Mouse (Mus musculus) gastrocnemius, adult 18-20 months (tissue): ENCODE measurements around the gene Clca3a1. TPM values are rescaled to one million over a fixed set of nuclear protein-coding genes. Genes with fewer than 3 reads are reported as not detected.

Experiments
- DNase-seq: peaks from one replicate; pipeline ENCODE4 v3.0.0; 2021; ENCODE audit warnings: low spot score
- total RNA-seq, 2 experiments: library from RNA; stranded (reverse); gene quantifications; 2 replicates each; pipeline ENCODE4 v1.2.3; 2021

Clca3a1 gene
- total RNA-seq, 2 experiments from 2014 or later = 0.09 to 0.18 TPM

DNA sequence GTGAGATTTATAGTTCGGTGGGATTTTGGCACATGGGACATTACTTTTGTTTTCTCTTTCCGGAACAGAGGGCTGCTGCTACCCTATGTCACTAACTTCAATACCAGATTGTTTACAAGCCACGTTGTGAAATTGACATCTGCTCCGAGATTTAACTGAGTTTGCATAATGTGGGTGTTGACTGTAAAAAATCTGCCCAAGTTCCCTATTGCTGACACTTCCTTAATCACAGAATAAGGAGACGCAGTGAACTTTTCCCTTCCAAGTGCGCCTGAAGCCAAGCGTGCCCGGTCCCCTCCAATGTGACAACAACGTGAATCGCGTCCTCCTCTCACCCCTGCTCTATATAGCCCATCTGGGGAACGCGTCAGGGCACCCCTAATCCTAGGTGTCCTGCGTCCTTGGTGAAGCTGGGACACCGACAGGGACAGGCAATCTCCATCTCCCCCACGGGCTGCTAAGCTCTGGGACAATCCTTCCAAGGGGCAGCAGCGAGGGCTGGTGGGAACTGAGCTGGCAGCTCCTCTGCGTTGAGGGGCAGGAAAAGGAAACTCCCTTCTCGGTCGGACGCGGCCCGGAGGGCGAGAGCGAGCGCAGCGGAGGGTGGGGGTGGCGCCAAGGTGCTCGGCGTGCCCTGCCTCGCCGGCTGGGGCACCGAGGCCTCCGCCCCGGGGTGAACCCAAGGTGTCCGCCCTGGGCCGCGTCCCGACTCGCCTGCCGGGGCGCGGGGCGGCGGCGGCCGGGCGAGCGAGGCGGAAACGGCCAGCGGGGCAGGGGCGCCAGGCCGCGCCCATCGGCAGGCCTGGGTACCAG is 41.5 kb downstream of the Clca3a1 start:
- DNase-seq = peak; percentile 61

GRCm38 (mm10) chr3:144718706-144719087 is 42.1 kb downstream of the Clca3a1 start:
- DNase-seq = peak; percentile 43

DNA sequence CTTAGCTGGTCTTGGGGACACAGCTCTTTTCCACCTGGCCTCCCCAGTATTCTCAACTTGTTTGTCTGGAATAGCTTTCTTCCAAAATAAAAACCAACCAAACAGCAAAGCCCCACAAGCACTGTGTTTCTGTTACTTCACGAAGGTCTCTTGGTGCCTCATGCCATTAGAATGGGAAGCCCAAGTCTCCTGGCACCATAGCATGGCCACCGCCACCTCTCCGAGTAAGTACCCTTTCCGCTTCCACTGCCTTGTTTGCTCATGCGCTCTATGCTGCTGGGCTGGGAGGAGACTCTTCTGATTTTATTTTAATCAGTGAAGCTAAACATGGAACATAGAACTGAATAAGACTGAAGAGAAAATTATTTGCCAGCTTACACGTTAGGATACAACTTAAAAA is 42.9 kb downstream of the Clca3a1 start:
- no peak for DNase-seq

GRCm38 (mm10) chr3:144717121-144717520 is 43.7 kb downstream of the Clca3a1 start:
- DNase-seq = peak; percentile 46

DNA sequence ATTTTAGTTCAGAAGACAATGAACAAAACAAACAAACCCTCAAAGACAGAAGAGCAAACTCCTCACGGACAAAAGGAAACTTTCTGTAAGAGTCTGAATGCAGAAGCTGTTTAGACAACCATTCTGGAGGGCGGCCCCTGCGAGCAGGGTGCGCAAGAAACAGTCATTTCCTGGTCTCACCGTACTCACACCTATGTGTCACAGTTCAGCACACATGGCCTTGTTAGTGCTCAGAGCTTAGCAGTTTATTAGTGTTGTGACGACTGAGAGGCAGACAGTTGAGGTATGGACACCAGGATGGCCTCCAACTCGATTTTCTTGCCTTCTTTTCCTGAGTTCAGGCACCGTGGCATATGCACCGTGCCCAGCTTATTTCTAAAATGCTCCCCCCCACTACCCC is 44.9 kb downstream of the Clca3a1 start:
- DNase-seq = no peak

GRCm38 (mm10) chr3:144715033-144715432 is 45.7 kb downstream of the Clca3a1 start:
- no peak for DNase-seq

DNA sequence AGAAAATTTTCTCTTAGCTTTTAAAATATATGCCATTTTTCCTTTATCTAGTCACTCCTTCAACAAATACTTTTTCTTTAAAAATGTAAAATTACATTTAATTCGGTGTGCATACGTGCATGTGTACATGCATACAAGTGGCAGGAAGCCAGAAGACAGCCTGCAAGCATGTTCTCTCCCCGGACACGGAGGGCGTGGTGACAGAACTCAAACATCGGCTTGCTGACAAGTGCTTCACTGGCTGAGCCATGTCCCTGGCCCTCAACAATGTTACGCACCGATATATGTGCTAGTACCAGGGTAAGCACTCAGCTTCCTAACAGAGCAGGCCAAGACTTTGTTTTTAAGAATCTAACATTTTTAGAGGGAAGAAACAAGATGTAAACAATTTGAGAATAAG is 46.2 kb downstream of the Clca3a1 start:
- no peak for DNase-seq

DNA sequence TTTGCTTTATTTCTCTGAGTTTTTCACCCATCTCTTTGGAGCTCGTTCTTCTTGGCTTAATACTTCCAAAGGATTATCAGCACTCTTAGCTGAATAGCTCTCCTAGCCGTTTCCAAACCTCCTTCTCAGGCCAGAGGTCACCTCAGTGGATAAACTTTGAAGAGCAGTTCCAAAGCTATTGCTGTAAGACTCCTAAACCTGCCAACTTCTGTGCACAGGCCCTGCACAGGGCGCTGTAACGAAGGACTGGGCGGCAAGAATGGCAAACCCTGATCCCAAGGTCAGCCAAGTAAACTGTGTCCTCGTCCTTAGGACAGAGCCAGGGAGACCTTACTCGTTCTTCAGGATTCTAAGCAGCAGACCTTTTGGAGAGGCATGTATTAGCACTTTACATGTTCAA is 46.7 kb downstream of the Clca3a1 start:
- peak; percentile 47 for DNase-seq

- no peak for DNase-seq
Measured at GRCm38 (mm10) chr3:144711607-144712206, 49.1 kb downstream of the Clca3a1 start.

DNA sequence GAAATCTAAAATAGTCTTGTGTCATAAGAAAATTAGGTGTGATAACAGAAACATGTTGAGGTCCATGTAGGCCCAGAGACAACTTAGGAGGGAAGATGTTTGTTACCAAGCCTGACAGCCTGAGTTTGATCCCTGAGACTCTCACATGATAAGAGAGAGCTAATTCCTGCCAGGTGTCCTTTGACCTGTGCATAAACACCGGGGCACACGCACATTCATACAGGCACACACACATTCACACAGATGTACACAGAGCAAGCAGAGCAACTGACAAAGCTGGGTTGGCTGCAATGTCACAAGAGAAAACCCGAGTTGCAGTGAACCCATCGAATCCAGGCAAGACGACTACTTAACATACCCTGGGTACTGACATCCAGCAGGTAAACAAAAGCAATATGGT is 52.2 kb downstream of the Clca3a1 start:
- DNase-seq = no peak

DNA sequence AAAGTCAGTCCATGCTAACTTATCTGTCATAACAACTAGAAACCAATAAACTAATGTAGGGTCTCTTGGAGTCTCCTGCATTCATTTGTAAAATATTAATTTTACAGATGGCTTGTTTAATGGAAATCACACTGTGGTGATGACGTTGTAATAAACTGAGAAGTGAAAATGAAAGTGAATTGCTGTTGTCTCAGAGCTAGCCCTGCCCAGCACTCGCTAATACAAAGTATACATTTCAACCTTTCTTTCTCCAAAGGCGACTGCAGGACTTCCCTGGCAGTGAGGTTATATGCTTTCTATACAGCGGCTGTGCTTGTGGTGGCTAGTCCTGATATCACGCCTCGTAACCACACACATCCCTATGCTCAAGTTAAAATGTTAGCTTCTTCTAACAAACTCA is 56.8 kb downstream of the Clca3a1 start:
- no peak for DNase-seq

GRCm38 (mm10) chr3:144698790-144699433 is 61.9 kb downstream of the Clca3a1 start:
- DNase-seq = no peak

GRCm38 (mm10) chr3:144697942-144698341 is 62.8 kb downstream of the Clca3a1 start:
- DNase-seq = no peak

GRCm38 (mm10) chr3:144697154-144697553 is 63.6 kb downstream of the Clca3a1 start:
- DNase-seq = no peak

DNA sequence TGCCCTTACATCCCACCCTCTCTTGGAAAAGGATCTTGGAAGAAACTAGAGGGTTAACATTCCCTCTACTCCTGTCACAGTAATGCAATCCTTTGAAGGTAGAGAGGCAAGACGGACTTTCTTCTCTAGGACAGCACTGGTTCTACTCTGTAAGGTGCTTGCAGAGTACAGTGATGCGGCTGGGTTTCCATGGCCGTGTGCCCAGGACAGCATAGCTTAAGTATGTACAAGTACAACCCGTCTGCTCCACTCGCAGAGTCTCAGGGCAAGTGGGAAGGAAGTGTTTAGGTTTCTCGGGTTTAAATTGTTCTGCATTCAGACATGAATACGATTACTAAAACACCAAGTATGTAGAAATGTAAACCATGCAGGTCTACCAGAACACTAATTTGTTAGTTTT is 65.8 kb downstream of the Clca3a1 start:
- peak; percentile 48 for DNase-seq

GRCm38 (mm10) chr3:144694040-144694439 is 66.7 kb downstream of the Clca3a1 start:
- DNase-seq = no peak

DNA sequence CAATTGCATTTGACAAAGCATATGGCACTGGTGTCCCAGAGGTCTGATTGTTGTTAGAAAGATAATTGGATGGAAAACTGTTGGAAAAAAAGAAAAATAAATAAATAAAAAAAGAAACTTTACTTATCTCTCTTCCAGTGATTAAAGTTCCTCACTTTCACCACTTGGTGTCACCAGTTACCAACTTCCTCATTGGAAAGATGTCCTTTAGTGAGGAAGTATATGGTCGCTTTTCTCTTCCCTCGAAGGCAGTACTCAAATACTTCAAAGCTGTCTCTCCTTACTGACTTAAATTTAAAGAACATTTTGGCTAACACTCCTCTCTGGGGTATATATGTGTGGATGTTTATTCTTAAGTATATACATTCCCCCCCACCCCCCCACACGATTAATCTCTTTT is 68.7 kb downstream of the Clca3a1 start:
- DNase-seq = no peak

DNA sequence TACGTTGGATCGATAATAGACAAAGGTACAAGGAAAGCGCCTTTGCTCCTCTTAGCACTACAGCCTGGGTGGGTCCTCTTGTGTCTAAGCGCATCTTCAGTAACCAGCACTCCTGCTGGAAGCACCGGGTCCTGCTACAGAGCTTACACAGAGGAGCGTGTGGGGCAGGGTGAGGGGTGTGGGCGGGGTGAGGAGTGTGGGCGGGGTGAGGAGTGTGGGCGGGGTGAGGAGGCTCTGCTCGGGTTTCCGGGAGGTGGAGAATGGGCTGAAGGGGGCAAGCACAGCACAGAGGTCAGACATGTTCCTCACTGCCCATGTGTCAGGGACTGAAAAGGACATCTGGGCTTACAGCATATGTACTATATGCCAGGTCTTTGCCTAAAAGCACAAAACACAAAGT is 71.5 kb downstream of the Clca3a1 start:
- DNase-seq = no peak

GRCm38 (mm10) chr3:144688284-144688683 is 72.5 kb downstream of the Clca3a1 start:
- DNase-seq = no peak

GRCm38 (mm10) chr3:144687618-144688017 is 73.2 kb downstream of the Clca3a1 start:
- no peak for DNase-seq

GRCm38 (mm10) chr3:144686146-144686545 is 74.6 kb downstream of the Clca3a1 start:
- DNase-seq = no peak

DNA sequence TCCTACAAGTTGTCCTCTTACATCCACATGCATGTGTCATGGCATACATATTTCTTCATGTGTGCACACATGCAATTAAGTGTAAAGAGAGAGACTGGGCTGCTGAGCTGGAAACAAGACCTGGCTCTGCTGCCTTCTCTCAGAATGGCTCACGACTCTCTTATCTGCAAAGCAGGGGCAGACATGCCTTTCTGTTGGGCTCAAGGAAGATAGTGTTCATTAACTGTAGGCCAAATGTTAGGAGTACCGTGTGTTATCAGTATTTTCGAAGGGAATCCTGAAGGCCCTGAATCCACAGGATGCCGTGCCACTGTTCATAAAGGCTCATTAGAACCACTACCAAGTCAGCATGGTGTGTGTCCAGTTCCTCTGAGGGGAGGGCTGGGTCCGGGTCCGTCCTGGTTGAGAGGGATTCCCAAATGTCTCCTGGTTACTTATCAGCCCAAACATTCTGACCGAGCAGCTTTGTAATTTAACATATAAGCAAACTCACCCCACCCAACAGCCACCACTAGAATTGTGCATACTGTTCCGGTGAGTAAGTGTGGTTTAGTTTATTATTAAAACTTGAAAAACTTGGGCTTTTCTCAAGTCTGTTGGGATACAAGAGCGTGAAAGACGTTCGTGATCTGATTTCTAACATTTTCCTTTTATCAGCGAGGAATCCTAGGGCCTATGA is 77.5 kb downstream of the Clca3a1 start:
- DNase-seq = no peak
